Mouse (Mus musculus): ENCODE results near the gene Ccdc167.

The Ccdc167 gene

GRCm38 (mm10) chr17:29686771-29687170 is 30.1 kb downstream of the Ccdc167 start:
- DNase-seq (ENCODE audit: low read depth, low spot score), result no peak

GRCm38 (mm10) chr17:29684275-29684674 is 32.6 kb downstream of the Ccdc167 start:
- DNase-seq (ENCODE audit: low read depth, low spot score), result no peak

- no peak for DNase-seq (ENCODE audit: low read depth, low spot score)
Observed at GRCm38 (mm10) chr17:29683127-29683526, 33.7 kb downstream of the Ccdc167 start.

- DNase-seq (ENCODE audit: low read depth, low spot score), result no peak
Observed at GRCm38 (mm10) chr17:29682261-29682660, 34.6 kb downstream of the Ccdc167 start.

- no peak for DNase-seq (ENCODE audit: low read depth, low spot score)
Observed at GRCm38 (mm10) chr17:29681669-29682068, 35.2 kb downstream of the Ccdc167 start.

DNA sequence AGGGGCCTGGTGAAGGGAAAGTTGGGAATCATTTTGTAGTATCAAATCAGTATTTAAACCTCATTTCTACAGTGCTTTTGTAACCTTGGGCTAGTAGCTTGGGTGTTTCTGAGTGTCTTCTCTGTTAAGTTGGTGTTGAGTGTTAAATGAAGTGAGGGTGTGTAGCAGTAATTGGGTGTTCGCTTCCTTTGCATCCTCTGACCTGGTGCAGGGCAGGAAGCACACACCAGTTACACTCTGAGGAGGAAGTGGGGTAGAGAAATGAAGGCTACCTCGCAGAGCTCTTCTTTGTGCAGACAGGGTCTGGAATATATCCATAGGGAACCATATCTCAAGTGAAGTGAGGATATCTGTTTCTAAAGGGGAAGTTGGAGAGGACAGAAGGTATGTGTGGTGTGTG is 35.9 kb downstream of the Ccdc167 start:
- no peak for DNase-seq (ENCODE audit: low read depth, low spot score)

DNA sequence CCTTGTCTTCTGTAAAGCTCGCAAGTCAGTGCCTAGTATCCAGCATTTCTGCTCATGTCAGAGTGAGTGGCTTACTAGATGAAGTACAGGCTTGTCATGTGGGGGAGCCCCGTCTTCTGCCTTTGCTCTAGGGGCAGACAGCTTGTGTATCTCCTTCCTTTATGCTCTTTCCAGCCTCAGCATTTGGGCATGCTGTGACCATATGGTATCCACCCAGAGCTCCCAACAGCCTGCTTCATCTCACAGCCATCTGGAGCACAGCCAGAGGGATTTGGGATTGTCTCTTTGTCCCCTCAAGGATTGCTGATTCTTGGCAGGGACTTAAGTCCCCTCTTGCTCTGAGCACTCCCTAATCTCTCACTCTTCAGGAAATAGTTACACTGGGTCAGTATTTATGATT is 36.7 kb downstream of the Ccdc167 start:
- no peak for DNase-seq (ENCODE audit: low read depth, low spot score)

GRCm38 (mm10) chr17:29679038-29679767 is 37.6 kb downstream of the Ccdc167 start:
- peak; percentile 47 for DNase-seq (ENCODE audit: low read depth, low spot score)

GRCm38 (mm10) chr17:29678526-29678925 is 38.3 kb downstream of the Ccdc167 start:
- no peak for DNase-seq (ENCODE audit: low read depth, low spot score)

DNA sequence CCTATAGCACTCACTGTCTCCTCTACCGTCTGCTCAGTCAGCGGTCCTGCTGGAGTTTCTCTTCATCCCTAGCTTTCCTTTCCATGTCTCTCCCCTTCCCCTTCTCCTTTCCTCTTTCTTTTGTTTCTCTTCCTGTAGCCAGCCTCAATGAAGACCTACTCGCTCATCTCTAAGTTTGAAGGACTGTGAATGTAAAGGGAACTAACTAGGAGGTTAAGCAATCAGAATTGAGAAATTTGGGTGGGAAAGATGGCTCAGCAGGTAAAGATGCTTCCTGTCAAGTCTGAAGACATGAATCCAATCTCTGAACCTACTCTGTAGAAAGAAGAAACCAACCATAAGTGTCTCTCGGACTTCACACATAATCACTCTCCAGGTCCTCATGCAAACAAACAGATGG is 43.5 kb downstream of the Ccdc167 start:
- no peak for DNase-seq (ENCODE audit: low read depth, low spot score)

GRCm38 (mm10) chr17:29671021-29671420 is 45.8 kb downstream of the Ccdc167 start:
- DNase-seq (ENCODE audit: low read depth, low spot score), result no peak

DNA sequence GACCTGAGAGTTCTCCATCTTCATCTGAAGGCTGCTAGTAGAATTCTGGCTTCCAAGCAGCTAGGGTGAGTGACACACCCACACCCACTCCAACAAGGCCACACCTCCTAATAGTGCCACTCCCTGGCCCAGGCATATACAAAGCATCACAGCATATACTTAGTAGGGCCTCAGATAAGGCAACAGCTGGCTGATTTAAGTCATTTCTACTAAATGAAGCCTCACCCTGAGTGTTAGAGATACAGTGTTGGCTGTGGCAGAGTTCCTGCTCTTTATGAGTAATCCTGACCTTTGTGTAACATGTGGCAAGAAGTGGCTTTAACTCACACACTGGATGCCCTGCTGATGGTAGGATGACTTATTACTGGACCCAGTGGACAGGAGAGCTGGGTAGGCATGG is 46.9 kb downstream of the Ccdc167 start:
- no peak for DNase-seq (ENCODE audit: low read depth, low spot score)

DNA sequence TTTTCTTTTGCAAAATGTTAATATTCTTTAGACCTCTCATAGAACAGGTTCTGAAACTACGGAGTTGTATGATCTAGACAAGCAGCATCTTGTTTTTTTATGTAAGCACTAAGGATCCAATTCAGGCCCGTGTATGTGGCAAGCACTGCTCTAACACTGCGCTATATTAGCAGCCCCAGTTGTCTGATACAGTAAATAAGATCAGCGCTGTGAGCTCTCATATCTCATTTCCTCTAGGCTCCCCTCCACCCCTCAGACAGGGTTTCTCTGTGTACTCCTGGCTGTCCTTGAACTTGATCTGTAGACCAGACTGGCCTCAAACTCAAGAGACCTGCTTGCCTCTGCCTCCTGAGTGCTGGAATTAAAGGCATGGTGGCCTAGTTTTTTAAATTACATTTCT is 47.8 kb downstream of the Ccdc167 start:
- no peak for DNase-seq (ENCODE audit: low read depth, low spot score)

DNA sequence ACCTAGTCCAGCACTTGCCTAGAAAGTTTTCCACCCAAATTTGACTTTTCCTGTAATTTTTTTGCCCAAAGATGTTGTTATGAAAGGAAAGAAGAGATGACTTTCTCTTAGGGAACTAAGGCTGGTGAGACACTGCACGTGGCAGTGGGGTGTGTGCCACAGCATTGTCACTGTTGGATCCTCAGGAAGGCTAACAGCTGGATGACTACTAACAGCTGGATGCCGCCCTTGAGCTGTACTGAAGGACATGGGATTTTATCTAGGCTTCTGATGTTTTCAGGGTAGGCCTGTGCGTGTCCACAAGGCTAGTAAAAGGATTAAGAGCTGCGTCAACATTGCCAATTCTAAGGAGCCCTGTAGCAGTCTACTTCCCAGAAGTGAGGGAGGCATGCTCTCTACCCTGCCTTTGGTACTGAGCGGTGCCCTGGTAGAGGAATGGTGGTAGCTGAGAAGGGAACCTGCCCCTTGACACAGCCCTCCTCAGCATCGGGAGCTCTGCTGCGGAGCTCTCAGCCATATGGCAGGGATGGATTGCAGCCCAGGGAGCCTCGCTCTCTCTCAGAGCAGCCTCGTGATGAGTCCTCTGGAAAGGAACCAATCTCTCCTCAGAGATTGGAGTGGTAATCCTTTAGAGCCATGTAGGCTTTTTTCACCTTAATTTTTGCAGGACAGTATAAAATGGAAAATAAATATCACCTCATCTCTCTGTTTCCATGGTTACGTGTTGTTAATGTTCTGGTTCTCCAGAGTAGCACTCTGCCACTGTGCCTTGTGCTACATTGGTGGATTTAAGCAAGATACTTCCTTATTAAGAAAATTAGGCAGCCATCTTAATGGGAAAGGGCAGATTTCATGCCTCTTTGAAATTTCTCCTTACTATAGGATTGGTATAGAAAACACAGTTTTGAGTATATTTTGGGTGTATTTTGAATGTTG is 48.5 kb downstream of the Ccdc167 start:
- no peak for DNase-seq (ENCODE audit: low read depth, low spot score)

DNA sequence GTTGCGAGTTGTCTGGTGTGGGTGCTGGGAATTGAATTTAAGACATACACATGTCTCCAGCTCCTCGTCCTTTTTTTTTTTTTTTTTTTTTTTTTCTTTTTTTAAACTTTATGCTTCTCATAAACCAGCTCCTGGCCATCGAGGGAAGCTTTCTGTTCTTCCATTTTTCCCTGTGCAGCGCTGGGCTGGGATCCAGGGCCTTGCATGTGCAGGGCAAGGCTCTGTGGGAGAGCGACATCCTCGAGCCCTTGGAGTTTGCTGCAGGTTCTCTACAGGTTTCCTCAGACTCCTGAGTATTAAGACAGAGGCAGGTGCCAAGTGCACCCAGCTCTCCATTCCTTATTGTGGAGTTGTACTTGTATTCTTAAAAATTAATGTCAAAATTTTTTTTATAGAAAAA is 54.7 kb downstream of the Ccdc167 start:
- no peak for DNase-seq (ENCODE audit: low read depth, low spot score)

- DNase-seq (ENCODE audit: low read depth, low spot score), result no peak
Observed at GRCm38 (mm10) chr17:29660762-29661391, 56.0 kb downstream of the Ccdc167 start.

DNA sequence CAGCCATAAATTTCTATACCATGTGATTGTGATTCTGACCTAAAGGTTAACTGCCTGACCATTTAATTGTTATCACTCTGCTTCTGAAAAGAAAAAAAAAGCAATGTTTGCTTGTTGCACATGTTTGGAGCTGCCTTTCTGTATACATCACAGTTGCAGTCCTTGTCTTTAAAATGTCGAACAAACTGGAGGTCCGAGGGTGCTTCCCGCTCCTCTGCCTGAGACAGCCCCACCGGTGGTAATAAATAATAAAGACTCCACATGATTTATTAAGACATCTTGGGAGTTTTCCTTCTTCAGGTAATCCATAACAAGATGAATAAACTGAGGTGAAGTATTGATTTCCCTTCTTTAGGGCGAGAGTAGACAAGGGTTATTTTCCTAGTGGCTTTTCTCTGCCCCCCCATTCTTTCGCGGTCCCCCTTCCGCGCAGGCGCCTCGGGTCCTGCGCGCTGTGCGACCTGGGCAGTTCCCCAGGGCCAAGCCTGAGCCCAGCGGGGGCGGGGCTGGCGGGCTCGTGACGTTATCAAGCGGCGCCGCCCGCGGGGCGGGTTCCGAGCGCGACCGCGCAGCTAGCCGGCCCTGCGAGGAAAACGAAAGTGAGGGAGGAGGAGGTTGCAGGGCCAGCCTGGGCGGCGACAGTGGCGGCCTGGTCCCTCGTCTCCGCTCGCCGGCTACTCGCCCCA is 56.6 kb downstream of the Ccdc167 start, which contains the start of gene Cmtr1:
Gene Cmtr1, plus strand, starts transcription at position 520 of the 686 bp plus-strand sequence.
- peak; percentile 97 for DNase-seq (ENCODE audit: low read depth, low spot score)

- no peak for DNase-seq (ENCODE audit: low read depth, low spot score)
Observed at GRCm38 (mm10) chr17:29658249-29658648, 58.6 kb downstream of the Ccdc167 start.

DNA sequence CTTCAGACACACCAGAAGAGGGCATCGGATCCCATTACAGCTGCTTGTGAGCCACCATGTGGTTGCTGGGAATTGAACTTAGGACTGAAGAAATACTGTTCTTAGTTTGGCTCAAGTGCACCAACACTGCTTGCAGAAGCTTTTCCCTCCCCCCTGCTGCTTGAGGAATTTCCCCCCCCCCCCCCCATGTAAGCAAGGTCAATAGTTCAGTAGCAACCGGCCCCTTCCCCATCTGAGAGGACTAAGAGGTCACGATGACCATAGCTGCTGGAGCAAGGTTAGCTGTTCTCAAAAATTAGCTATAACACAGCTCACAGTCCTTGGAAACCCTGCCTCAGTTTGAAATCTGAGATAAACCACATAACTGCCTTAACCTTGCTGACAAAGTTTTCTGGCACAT is 74.6 kb downstream of the Ccdc167 start:
- no peak for DNase-seq (ENCODE audit: low read depth, low spot score)

DNA sequence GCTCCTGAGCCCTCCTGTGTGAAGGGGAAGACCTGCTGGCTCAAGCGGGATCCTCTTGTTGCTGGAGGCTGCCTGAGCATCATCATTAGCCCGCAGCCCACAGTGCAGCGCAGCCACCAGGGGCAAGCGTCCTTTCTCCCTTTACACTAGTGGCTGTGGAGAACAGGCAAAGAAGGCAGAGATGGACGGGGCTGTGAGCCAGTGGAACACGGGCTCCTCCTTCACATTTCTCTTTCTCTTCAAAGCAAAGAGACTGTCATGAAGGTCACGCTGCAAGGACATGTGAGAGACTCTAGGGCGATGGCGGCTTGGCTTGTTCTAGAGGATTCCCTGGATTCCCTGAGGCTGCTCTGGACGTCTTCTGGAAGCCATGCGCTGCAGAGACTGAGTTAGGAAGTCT is 75.9 kb downstream of the Ccdc167 start:
- DNase-seq (ENCODE audit: low read depth, low spot score), result no peak

DNA sequence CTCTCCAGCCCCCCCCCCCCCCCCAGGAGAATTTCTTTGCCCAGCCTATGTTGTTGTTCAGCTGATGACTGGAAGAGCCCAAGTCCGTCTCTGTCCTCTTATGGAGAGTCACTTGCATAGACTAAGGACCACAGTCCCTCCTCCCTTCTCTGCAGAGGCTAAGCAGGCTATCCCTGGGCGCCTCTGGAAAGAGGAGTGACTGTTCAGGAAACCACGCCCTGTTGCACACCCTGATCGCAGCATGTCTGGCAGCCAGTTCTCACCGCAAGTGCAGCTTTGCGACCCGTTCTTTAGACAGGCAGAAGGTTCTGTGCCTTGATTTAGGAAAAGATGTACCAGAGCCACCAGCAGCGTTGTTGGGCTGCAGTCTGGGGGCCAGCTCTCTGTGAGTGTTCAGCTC is 78.9 kb downstream of the Ccdc167 start:
- DNase-seq (ENCODE audit: low read depth, low spot score), result no peak

- no peak for DNase-seq (ENCODE audit: low read depth, low spot score)
Observed at GRCm38 (mm10) chr17:29637377-29637776, 79.5 kb downstream of the Ccdc167 start.
